Mouse (Mus musculus) kidney, embryonic 16.5 days (tissue): ENCODE data around the gene Cacna1i. TPM values are rescaled to one million over a fixed set of nuclear protein-coding genes. Genes with fewer than 3 reads are reported as not detected.

ENCODE experiments used
- ATAC-seq: fragments of 200-750 bp; cut with Nextera tagmentation; 2 replicates; pipeline ENCODE4 v1.8.0; 2017; ENCODE audit warnings: moderate TSS enrichment; ENCODE audit not compliant: low FRiP score, low TSS enrichment
- H3K27ac ChIP-seq: fragments of 300-500 bp; sonication (generic); 2 replicates; pipeline ENCODE4 v1.5.1; 2014; ENCODE audit warnings: low read length
- H3K27me3 ChIP-seq: fragments of 300-500 bp; sonication (generic); 2 replicates; pipeline ENCODE4 v1.6.1; 2014; ENCODE audit warnings: low read length, control low read depth, mixed read lengths; ENCODE audit not compliant: insufficient read depth
- H3K36me3 ChIP-seq: fragments of 300-500 bp; sonication (generic); 2 replicates; pipeline ENCODE4 v1.6.1; 2014; ENCODE audit warnings: low read length, control low read depth, mixed read lengths; ENCODE audit not compliant: insufficient read depth
- H3K4me1 ChIP-seq: fragments of 300-500 bp; sonication (generic); 2 replicates; pipeline ENCODE4 v1.6.1; 2014; ENCODE audit warnings: low read length, control low read depth, mixed read lengths; ENCODE audit not compliant: insufficient read depth
- H3K4me2 ChIP-seq: fragments of 300-500 bp; sonication (generic); replicated peaks from 2 replicates; pipeline ENCODE4 v1.6.1; 2014; ENCODE audit warnings: low read depth, low read length
- H3K4me3 ChIP-seq: fragments of 300-500 bp; sonication (generic); 2 replicates; pipeline ENCODE4 v1.5.1; 2014; ENCODE audit warnings: mild to moderate bottlenecking, low read length
- H3K9ac ChIP-seq: fragments of 300-500 bp; sonication (generic); replicated peaks from 2 replicates; pipeline ENCODE4 v1.6.1; 2014; ENCODE audit warnings: low read length
- H3K9me3 ChIP-seq: fragments of 300-500 bp; sonication (generic); 2 replicates; pipeline ENCODE4 v1.6.1; 2016; ENCODE audit warnings: low read length, control low read depth
- WGBS: fragments of 180-500 bp; shearing (Covaris S2); extraction: QIAGEN DNeasy Blood & Tissue Kit; methylation state at CpG from one replicate; pipeline ENCODE4 v1.1.7; 2014; 5-methylcytosine and 5-hydroxymethylcytosine counted together
- polyA plus RNA-seq: library from polyadenylated mRNA; unstranded; fragments of >200 nt; fragmentation: Nextera tagmentation; extraction: Ambion mirVana; gene quantifications from 2 replicates; pipeline ENCODE4 v1.2.1, GENCODE M21; 2015

Cacna1i gene
- polyA plus RNA-seq, 1 experiment from 2014 or later = not detected

- H3K4me1 ChIP-seq = no peaks in the 10 kb centered on the region
- H3K27me3 ChIP-seq = no peaks in the 10 kb centered on the region
- no peaks in the 10 kb centered on the region for H3K36me3 ChIP-seq
- H3K9me3 ChIP-seq = no peaks in the 10 kb centered on the region
- H3K9ac ChIP-seq = no peak overlapping the region
- H3K4me3 ChIP-seq = no peak overlapping the region
- H3K4me2 ChIP-seq = no peak overlapping the region
- 0 out of 2 replicates have a peak, but pooled peaks have one; percentile 35 for ATAC-seq
- no peak overlapping the region for H3K27ac ChIP-seq
- 69% methylated on average over 5 of the region's 5 CpGs for WGBS
These were observed 63.4 kb downstream of the Cacna1i start for GRCm38 (mm10) chr15:80350431-80350830.

DNA sequence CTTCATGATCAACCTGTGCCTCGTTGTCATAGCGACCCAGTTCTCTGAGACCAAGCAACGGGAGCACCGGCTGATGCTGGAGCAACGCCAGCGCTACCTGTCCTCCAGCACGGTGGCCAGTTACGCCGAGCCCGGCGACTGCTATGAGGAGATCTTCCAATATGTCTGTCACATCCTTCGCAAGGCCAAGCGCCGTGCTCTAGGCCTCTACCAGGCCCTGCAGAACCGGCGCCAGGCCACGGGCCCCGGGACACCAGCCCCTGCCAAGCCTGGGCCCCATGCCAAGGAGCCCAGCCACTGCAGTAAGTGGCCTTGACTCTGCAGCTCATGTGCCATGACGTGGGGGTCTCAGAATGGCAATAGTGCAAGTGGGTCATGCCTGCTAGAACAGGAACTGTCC lies 71.8 kb downstream of the Cacna1i start:
- H3K4me3 ChIP-seq = no peak overlapping the region
- WGBS = 90% methylated on average over 19 of the region's 19 CpGs
- H3K36me3 ChIP-seq = no peaks in the 10 kb centered on the region
- no peak overlapping the region for H3K4me2 ChIP-seq
- no peaks in the 10 kb centered on the region for H3K4me1 ChIP-seq
- no peaks in the 10 kb centered on the region for H3K27me3 ChIP-seq
- no peak for ATAC-seq
- no peaks in the 10 kb centered on the region for H3K9me3 ChIP-seq
- no peak overlapping the region for H3K9ac ChIP-seq
- no peak overlapping the region for H3K27ac ChIP-seq

DNA sequence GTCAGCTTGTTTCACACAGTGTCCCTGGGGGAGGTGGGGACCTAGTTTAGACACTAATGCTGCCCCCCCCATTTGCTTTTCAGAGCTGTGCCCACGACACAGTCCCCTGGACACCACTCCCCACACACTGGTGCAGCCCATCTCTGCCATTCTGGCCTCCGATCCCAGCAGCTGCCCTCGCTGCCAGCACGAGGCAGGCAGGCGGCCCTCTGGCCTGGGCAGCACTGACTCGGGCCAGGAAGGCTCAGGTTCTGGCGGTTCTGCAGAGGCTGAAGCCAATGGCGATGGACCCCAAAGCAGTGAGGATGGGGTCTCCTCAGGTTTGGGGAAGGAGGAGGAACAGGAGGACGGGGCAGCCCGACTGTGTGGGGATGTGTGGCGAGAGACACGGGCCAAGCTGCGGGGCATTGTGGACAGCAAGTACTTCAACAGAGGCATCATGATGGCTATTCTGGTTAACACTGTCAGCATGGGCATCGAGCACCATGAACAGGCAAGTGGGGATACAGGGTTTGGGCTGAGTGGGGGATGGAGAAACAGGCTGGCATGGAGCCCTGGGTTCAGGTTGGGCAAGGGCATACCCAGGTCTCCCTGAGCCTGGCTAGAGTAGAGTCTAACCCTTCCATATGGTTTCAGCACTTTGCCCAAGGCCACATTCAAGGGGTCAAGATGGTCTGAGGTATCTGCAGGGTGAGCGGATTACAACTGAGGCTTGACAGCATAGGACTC lies 74.9 kb downstream of the Cacna1i start:
- Histone ChIP-seq H3K4me1 (peaks cover 7% of the 10 kb centered on the region), H3K9ac (no peak overlapping the region), H3K36me3 (no peaks in the 10 kb centered on the region), H3K27me3 (peaks cover 5% of the 10 kb centered on the region), H3K27ac (no peak overlapping the region), H3K4me3 (no peak overlapping the region), H3K4me2 (no peak overlapping the region), H3K9me3 (no peaks in the 10 kb centered on the region)
- 94% methylated on average over 15 of the region's 15 CpGs for WGBS
- no peak for ATAC-seq

GRCm38 (mm10) chr15:80362509-80363172 lies 75.6 kb downstream of the Cacna1i start:
- 79% methylated on average over 8 of the region's 8 CpGs for WGBS
- ATAC-seq = no peak

GRCm38 (mm10) chr15:80363821-80364715 lies 77.0 kb downstream of the Cacna1i start:
- H3K9ac ChIP-seq = no peak overlapping the region
- no peaks in the 10 kb centered on the region for H3K9me3 ChIP-seq
- H3K36me3 ChIP-seq = no peaks in the 10 kb centered on the region
- no peak overlapping the region for H3K4me2 ChIP-seq
- no peak for ATAC-seq
- H3K27ac ChIP-seq = no peak overlapping the region
- peaks cover 8% of the 10 kb centered on the region for H3K27me3 ChIP-seq
- WGBS = 61% methylated on average over 13 of the region's 13 CpGs
- H3K4me1 ChIP-seq = peaks cover 8% of the 10 kb centered on the region
- no peak overlapping the region for H3K4me3 ChIP-seq

More at GRCm38 (mm10) chr15:80362509-80363172, 75.6 kb downstream of the Cacna1i start:
- Histone ChIP-seq H3K9me3 (no peaks in the 10 kb centered on the region), H3K27me3 (peaks cover 5% of the 10 kb centered on the region), H3K4me3 (no peak overlapping the region), H3K36me3 (no peaks in the 10 kb centered on the region), H3K4me2 (no peak overlapping the region), H3K9ac (no peak overlapping the region), H3K4me1 (peaks cover 8% of the 10 kb centered on the region), H3K27ac (no peak overlapping the region)

DNA sequence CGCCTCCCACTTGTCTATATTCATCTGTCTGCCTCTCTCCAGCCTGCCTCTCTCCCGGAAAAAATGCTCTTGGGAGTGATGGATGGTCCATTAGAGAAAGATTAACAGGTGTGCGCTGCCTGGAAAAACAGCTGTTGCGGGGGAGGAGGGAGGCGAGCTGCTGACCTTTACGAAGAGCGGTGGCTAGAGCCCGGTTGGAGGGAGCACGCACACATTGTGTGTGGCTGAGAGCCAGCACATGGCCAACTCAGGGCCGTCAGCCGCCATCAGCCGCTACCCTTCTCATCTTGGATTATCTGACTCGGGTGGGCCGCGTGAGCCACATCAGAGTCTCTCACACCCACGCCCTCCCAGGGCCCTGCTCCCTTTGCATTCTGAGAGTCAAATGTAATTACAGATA lies 79.9 kb downstream of the Cacna1i start:
- Histone ChIP-seq H3K27ac (no peak overlapping the region), H3K27me3 (peaks cover 8% of the 10 kb centered on the region), H3K9ac (0 out of 2 replicates have a peak overlapping the region, but pooled peaks have one; percentile 25), H3K9me3 (no peaks in the 10 kb centered on the region), H3K4me3 (no peak overlapping the region), H3K4me1 (peaks cover 8% of the 10 kb centered on the region), H3K4me2 (no peak overlapping the region), H3K36me3 (no peaks in the 10 kb centered on the region)
- WGBS = 9% methylated on average over 16 of the region's 16 CpGs
- peak; percentile 77 for ATAC-seq

DNA sequence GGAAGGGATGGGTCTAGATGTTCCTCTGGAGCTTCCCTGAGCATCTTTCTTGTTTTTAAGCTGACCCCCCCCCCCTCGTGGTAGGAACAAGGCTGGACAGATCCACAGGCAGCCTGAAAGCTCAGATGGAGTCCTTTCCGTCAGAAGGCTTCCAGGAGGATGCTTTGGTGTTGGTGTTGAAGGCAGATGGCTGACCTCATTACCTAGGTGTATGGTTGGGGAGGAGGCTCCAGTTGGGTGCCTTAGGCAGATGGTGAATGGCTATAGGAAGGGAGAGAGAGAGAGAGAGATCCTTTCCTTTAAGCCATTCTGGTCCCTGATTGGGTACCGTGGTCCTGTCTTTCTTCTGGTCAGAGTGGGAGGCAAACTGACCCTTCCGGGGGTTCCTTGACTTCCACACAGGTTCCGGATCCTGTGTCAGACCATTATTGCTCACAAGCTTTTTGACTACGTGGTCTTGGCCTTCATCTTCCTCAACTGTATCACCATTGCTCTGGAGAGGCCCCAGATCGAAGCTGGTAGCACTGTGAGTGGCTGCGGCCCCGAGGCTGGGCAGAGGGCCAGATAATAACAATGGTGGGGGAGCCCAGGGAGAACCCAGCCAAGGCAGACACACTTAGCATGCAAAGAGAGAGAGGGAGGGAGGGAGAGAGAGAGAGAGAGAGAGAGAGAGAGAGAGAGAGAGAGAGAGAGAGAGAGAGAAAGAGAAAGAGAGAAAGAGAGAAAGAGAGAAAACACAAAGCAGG lies 86.4 kb downstream of the Cacna1i start:
- no peak overlapping the region for H3K27ac ChIP-seq
- 69% methylated on average over 9 of the region's 9 CpGs for WGBS
- no peaks in the 10 kb centered on the region for H3K27me3 ChIP-seq
- ATAC-seq = no peak
- no peaks in the 10 kb centered on the region for H3K9me3 ChIP-seq
- no peaks in the 10 kb centered on the region for H3K36me3 ChIP-seq
- no peak overlapping the region for H3K4me3 ChIP-seq
- no peaks in the 10 kb centered on the region for H3K4me1 ChIP-seq
- H3K4me2 ChIP-seq = no peak overlapping the region
- H3K9ac ChIP-seq = no peak overlapping the region

DNA sequence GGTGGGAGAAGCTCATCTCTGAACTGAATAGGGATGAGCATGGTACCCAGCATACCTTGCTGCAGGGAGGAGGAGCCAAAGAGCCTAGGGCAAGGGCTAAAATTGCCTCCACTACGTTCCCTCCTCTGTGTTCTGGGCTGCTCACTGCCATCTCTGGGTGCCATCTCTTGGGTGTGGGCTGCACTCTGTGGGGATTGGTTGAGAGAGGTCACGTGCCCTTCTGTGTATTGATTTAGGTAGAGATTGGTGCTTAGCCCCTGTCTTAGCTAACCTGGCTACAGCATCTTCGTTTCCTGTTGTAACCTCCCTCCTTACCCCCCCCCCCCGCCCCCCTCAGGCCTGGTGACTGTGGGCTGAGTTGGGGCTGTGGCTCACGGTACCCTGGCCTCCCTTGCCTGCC lies 87.8 kb downstream of the Cacna1i start:
- ATAC-seq = no peak
- 63% methylated on average over 5 of the region's 5 CpGs for WGBS
- Histone ChIP-seq H3K27me3 (no peaks in the 10 kb centered on the region), H3K4me2 (no peak overlapping the region), H3K9ac (no peak overlapping the region), H3K9me3 (no peaks in the 10 kb centered on the region), H3K36me3 (no peaks in the 10 kb centered on the region), H3K27ac (no peak overlapping the region), H3K4me1 (no peaks in the 10 kb centered on the region), H3K4me3 (no peak overlapping the region)

- H3K27ac ChIP-seq = no peak overlapping the region
- H3K4me2 ChIP-seq = no peak overlapping the region
- WGBS = 71% methylated on average over 2 of the region's 2 CpGs
- ATAC-seq = no peak
- no peaks in the 10 kb centered on the region for H3K27me3 ChIP-seq
- H3K36me3 ChIP-seq = no peaks in the 10 kb centered on the region
- H3K9me3 ChIP-seq = no peaks in the 10 kb centered on the region
- no peaks in the 10 kb centered on the region for H3K4me1 ChIP-seq
- H3K4me3 ChIP-seq = no peak overlapping the region
- H3K9ac ChIP-seq = no peak overlapping the region
These were observed 100.1 kb downstream of the Cacna1i start for GRCm38 (mm10) chr15:80387185-80387584.
